Mouse (Mus musculus) kidney, adult 2 months (tissue): ENCODE results near the gene Golt1b.
"Not testable (repeated sequence)": the region's sequence is repeated elsewhere in the genome, so short reads cannot be mapped to it uniquely, and the experiment has no call there.

Experiments
- CTCF ChIP-seq: fragments of 200-500 bp; conservative IDR thresholded peaks from 2 replicates; pipeline ENCODE4 v1.5.1; 2011; ENCODE audit warnings: low read depth, mild to moderate bottlenecking, control low read depth, low read length, moderate library complexity, mixed read lengths; ENCODE audit not compliant: insufficient read depth, insufficient read length
- POLR2A ChIP-seq: fragments of 200-500 bp; IDR thresholded peaks from one replicate; pipeline ENCODE4 v1.6.1; 2011; ENCODE audit warnings: low read depth, low read length, control low read depth

DNA sequence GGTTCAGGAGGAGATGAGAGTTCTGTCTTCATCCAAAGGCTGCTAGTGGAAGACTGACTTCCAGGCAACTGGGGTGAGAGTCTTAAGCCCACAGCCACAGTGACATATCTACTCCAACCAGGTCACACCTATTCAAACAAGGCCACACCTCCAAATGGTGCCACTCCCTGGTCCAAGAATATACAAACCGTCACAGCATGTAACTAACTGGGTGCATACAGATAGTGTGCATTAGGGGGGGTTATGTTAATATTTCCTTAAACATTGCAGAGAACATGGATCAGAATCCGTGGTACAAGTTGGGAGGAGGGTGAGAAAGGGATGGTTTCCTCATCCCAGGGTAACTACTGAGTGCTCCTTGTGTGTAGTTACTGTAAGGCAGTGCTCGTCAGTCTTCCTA lies 34.9 kb upstream of the Golt1b start:
- not testable (repeated sequence) for TF ChIP-seq CTCF, POLR2A
